Mouse (Mus musculus): ENCODE measurements around the gene Hoxd13.
A peak's percentile ranks its signal among the peaks of the same experiment; 100 is the strongest.

Gene Hoxd13

GRCm38 (mm10) chr2:74680561-74681398 lies 12.7 kb downstream of the Hoxd13 start:
- DNase-seq (ENCODE audit: low read depth, low spot score), result no peak

- DNase-seq (ENCODE audit: low read depth, low spot score), result no peak
These were observed 13.8 kb downstream of the Hoxd13 start for GRCm38 (mm10) chr2:74681594-74682531.

GRCm38 (mm10) chr2:74682796-74683195 lies 14.7 kb downstream of the Hoxd13 start:
- DNase-seq (ENCODE audit: low read depth, low spot score), result no peak

DNA sequence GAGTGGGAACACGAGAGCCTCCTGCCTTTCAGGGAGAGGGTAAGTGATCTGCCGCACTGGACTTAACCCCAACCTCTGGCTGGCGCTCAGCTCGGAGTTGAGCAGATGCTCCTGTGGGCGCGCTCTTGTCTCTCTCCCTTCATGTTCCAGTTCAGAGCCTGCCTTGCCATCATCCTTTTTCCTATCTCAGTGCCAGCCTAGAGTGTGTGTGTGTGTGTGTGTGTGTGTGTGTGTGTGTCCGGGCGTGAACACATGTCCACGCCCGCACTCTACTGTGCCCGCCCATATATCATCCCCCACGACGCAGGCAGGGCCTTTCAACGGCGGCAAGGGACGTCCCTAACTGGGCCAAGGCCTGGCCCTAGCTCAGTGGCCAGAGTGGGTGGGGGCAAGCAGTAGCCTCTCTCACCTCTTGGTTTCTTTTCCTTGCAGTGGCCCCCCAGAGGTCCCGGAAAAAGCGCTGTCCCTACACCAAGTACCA lies 15.4 kb downstream of the Hoxd13 start:
- DNase-seq (ENCODE audit: low read depth, low spot score), result no peak

- DNase-seq (ENCODE audit: low read depth, low spot score), result no peak
These were observed 16.0 kb downstream of the Hoxd13 start for GRCm38 (mm10) chr2:74684106-74684505.

DNA sequence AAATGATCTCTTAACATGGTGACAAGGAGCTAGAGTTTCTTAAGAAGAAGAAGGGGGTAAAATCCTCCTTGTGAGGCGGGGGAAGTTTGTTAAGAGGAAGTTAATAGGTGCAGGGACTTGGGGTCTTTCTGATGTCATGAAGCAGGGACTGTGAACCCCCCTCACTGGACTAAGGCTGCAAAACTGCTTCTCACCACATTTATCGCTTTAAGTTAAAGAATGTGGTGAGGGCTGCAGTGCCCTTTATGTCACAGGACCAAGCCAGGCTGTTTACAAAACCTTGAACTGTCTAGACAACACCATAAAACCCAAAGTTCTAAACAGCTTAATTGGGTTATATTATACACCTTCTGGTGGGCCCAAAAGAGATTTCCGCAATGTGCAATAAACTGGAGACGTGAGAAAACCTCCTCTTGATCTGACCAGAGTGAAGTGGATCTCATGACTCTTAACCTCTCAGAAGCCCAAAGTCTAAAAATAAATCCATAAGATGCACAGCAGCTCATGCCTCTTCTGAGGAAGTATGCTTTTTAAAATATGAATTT lies 17.0 kb downstream of the Hoxd13 start:
- DNase-seq (ENCODE audit: low read depth, low spot score), result no peak

DNA sequence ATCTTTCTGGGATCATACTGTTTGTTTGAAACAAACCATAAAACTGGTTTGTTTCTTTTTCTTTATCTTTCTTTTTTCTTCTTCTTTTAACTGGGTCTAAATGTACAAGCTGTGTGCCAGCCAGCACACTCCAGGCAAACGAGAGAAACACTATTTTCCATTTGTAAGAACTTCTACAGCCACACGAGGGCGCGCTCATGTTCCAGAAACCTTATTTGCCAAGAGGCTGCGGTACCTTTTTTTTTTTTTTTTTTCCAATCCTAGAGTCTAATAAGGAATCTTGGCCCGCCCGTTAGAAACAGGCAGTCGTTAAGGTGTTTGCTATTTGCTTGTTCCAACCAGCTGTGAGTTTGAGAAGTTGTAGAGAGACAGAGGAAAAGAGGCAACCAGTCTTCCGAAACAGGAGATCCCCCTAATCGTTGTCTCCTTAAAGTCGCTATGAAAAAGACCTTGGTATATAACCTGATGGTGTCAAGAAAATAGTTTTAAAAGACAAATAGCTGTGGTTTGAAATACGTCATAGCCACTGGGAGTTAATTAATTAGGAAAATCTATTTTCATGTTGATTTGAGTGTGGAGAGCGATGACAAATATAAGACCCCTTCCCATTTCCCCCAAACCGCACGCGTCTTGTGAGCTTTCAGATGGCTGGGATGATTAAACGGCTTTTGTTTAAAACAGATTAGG lies 18.3 kb downstream of the Hoxd13 start:
- peak; percentile 65 for DNase-seq (ENCODE audit: low read depth, low spot score)

DNA sequence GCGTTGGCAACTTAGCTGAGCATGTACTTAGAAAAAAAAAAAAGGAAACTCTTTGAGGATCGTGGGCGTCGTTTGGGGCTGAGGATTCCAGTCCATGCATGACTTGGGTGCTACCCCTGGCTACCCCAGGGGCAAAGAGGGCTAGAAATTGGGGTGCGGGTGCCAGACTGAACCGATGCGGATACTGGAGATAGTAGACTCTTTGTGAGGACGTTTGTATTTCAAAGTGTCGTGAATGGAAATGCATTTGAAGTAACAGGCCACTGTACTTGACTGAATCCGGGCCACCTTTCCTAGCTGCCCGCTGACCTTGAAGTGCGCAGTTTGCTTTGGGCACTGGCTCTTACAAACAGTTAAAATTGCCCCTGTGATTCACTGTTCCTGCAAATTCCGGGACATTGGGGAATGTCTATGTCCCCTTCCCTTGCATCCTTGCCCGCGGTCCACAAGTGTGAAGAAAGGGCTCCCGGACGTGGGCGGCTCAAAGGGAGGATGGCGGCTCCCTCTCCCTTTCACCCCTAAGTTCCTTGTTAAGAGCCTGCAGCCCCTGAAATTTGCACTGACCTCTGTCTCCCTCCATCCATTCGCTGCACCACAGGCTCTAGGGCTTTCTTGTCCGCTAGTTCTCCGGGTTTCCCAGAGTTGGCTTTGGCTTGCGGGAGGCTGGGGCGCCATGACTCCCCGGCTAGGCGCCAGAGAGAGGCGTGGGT lies 19.0 kb downstream of the Hoxd13 start:
- DNase-seq (ENCODE audit: low read depth, low spot score), result no peak

DNA sequence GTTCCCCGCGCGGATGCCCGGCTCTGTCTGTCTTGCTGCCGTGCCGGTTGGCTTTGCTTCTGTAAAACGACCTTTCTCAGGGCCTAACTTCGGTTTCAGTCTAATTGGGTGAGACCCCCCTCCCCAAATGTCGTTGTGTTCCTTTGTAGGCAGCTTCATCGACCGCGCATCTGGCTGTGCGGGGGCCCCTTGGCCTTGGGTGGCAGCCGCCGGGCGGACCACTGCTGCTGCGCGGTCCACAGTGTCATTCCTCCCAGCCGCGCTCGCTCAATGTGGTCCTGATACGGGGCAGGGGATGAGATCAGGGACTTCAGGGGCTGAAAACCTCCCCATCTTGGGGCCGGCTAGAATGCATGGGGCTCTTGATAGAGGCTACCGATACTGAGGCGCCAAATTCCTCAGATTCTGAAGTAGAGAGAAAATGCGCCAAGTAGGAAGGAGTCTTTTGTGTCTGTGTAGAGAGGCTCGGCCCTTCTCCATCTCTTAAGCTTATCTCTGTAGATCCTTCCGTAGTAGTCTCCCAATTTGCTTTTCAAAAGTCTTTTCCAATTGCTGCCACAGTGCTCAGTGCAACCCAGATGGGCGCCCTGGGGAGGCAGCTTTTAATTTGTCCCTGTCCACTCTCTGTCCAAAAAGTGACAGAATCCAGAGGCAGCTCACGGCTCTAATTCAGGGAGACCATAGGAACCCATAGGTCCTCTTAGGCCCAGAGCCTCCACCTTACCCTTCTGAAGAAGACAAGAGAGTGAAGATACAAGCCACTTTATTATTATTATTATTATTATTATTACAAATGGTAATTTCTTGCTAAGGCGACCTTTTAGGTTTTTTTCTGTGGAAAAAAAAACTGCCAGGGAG lies 19.8 kb downstream of the Hoxd13 start:
- no peak for DNase-seq (ENCODE audit: low read depth, low spot score)

DNA sequence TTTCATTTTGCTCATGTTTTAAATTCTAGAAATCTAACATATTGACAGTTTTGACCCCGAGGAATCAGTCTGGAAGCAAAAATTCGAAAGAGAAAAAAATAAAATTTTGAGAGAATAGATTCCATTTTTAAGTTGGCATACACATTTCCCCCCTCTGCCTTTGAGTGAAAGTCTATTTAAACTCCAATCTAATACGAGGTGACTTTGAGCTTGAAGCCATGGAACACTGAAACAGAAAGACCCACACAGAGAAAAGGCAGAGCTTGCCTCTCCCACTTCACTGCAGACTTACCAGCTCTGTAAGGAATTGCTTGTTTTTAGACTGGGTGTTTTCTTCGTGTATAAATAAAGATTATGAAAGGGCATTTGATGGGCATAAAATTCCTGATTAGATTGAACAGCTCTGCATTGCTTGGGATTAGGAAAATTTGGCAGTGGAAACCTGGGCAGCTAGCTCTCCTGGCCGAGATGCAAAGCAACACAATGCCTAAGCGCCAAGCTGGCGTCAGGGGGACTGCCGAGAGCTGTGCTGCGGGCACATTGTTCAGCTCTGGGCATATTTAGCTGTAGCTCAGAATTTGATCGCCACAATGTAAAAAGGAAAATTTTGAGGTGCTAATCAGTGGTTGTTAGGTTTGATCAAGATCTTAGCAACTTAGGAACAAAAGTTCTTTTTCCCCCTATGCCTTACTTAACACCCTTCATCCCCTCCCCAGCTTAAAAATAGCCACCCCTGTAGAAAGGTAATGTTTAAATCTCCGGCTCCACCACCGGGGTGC lies 20.9 kb downstream of the Hoxd13 start:
- DNase-seq (ENCODE audit: low read depth, low spot score), result no peak

- no peak for DNase-seq (ENCODE audit: low read depth, low spot score)
These were observed 21.6 kb downstream of the Hoxd13 start for GRCm38 (mm10) chr2:74689574-74690337.

DNA sequence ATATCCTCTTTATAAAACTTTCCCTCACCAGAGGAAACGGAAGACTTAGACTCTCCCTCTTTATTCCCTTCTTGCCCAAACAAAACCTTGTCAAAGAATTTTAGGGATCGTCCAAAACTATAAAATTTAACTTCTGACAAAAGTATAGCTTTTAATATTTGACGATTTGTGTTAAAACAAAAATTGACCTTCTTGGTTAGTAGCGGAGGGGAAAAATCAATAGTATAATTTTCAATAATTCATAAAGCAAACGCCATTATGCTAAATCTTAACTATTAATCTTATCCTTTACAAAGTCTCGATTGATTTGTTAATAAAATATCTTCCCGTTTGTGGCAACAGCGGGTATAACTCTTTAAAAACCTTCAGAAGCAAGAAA lies 22.2 kb downstream of the Hoxd13 start:
- DNase-seq (ENCODE audit: low read depth, low spot score), result no peak

GRCm38 (mm10) chr2:74691022-74691951 lies 23.2 kb downstream of the Hoxd13 start, which contains the start of gene Hoxd10:
Gene Hoxd10, plus strand, starts transcription at chr2:74691924.
- DNase-seq (ENCODE audit: low read depth, low spot score), result no peak

DNA sequence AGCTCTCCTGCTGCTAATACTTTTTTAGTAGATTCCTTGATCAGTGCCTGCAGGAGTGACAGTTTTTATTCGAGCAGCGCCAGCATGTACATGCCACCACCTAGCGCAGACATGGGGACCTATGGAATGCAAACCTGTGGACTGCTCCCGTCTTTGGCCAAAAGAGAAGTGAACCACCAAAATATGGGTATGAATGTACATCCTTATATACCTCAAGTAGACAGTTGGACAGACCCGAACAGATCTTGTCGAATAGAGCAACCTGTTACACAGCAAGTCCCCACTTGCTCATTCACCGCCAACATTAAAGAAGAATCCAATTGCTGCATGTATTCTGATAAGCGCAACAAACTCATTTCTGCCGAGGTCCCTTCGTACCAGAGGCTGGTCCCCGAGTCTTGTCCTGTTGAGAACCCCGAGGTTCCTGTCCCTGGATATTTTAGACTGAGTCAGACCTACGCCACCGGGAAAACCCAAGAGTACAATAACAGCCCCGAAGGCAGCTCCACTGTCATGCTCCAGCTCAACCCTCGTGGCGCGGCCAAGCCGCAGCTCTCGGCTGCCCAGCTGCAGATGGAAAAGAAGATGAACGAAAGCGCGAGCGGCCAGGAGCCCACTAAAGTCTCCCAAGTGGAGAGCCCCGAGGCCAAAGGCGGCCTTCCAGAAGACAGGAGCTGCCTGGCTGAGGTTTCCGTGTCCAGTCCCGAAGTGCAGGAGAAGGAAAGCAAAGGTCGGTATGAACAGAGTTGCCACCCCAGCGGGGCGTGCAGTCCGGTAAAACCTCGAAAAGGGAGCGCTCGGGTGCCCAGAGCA lies 24.1 kb downstream of the Hoxd13 start:
- no peak for DNase-seq (ENCODE audit: low read depth, low spot score)

GRCm38 (mm10) chr2:74692808-74693431 lies 24.8 kb downstream of the Hoxd13 start:
- no peak for DNase-seq (ENCODE audit: low read depth, low spot score)

GRCm38 (mm10) chr2:74693432-74693827 lies 25.3 kb downstream of the Hoxd13 start:
- DNase-seq (ENCODE audit: low read depth, low spot score), result no peak

Measured in CD4-positive, CD25-positive, alpha-beta regulatory T cell, adult 2 months (primary cell).